Mouse (Mus musculus): Measurements from ENCODE around the gene Stox2.
A peak's percentile ranks its signal among the peaks of the same experiment; 100 is the strongest.

The Stox2 gene

DNA sequence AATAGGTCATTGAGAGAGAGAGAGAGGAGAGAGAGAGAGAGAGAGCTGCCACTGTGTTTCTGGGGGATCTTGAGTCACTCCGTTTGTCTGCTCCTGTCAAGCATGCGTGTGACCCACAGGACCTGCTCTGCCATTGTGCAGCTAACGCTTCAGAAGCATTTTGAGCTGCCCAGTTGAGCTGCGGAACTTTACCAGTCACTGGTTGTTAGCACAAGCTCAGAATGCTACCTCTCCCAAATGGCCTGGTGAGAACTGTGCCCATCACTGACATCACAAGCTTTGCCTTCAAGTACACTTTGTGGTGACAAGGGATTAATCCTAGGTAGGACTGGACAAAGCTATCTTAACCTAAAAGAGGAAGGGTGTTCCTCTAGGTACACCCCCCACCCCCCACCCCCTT is 263.9 kb downstream of the Stox2 start:
- peak; percentile 2 for DNase-seq (ENCODE audit: inconsistent ontology term)

DNA sequence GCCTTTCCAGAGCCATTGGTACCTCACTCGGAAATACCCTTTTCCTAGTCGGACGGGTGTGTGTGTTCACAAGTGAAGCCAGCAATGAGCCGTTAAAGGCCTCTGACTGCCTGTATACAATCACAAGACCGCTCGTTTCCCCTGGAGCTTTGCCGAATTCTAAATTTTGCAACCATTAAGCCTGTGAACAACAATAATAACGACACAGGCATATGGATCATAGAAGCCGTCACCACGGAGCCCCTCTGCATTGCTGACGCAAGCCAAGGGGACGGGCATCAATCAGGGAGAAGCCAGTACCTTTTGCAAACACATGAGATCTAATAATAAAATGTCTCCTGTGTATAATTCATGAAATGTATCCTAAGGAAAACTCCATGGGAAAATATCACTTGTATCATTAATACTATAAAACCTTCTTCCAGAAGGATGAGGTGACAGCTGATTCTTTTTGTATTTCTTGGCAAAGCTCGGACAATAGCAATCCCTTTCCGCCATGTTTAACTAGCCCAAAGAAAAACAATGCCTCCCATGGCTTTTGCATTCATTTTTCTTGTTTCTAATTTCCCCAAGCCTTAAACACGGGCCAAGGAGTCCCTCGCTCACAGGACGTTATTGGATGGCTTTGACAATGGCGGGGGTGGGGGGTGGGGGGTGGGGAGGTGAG is 265.0 kb downstream of the Stox2 start:
- DNase-seq (ENCODE audit: inconsistent ontology term), result no peak

DNA sequence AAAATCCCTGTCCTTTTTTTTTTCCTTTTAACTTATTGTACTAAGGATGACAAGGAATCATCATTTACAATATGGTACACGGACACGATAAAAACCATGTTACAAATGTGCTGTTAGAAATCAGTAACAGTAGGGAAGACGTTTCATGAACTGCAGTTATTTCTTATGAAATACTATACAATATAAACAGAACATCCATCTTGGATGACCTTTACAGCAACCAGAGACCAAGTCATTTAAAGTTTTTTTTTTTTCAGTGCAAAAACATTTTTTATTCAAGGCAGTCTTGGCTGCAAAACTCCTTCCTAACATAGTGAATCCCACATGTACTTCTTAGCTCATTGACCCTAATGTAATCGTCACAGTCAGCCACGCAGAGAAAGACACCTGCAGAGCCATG is 266.0 kb downstream of the Stox2 start:
- no peak for DNase-seq (ENCODE audit: inconsistent ontology term)

DNA sequence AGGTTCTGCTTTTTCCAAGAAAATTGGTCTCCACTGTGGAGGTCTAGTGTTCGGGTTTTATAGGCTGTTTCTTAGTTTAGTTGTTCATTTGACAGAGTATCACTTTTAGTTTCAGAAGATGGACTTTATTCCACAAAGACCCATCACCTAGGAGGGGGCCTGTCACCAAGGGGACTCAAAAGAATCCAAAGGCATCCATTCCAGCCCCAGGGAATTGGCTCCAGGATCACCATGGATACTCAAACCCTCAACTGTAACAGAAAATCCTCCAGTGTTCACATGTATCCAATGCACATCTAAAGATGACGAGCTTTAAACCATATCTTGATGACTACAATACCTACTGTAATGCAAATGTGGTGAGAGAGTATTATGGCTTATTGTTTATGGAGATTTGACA is 267.4 kb downstream of the Stox2 start:
- DNase-seq (ENCODE audit: inconsistent ontology term), result no peak

DNA sequence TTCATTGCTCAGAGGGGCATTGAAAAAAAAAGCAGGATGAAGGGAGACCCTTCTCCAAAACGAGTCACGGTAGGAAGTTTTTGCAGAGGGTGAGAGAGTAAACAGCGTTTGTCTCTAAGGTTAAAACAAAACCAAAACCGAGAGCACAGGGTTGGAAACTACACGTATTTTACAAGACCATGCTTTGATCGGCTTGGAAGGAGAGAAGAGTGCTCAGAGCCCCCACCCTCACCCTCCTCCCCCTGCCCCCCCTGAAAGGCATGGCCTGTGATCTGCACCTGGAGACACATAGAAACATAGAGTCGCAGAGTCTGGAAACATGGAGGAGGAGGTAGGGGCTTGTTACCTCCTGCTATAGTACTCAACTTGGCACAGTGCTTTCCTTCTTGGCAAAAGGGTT is 272.3 kb downstream of the Stox2 start:
- DNase-seq (ENCODE audit: inconsistent ontology term), result no peak

DNA sequence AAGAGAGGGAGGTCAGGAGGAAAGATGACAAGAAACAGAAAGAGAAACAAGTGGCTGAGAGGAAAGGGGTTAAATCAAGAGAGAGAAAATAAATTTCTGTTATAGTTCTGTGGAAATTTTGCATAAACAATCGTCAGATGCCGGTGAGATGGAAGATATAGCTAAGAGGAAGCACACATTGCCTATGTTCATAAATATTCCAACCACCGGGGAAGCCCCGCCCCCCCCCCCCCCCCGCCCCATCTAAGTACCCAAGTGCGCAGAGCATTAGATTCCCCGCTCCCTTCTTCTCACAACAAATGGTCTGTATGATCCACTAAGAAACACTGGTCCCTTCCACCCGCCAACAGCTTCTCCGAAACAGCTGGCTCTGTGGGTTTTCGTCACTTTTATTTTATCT is 273.3 kb downstream of the Stox2 start:
- DNase-seq (ENCODE audit: inconsistent ontology term), result no peak

DNA sequence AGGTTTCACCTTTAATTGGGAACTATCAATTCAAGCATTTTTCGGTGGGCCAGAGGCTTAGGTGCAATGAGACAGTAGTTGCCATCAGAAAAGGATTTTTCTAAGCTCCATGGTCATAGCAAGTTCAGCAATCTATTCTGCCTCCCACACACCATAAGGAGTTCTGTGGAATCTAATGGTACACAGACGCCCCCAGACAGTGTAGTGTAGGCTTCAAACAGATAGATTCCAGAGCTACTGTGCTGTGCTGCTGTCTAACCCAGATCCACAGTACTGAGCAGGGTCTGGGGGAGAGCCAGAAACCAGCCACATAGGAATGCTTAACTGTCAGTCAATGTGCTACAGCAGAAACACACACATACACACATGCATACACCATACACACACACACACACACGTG is 285.5 kb downstream of the Stox2 start:
- no peak for DNase-seq (ENCODE audit: inconsistent ontology term)

DNA sequence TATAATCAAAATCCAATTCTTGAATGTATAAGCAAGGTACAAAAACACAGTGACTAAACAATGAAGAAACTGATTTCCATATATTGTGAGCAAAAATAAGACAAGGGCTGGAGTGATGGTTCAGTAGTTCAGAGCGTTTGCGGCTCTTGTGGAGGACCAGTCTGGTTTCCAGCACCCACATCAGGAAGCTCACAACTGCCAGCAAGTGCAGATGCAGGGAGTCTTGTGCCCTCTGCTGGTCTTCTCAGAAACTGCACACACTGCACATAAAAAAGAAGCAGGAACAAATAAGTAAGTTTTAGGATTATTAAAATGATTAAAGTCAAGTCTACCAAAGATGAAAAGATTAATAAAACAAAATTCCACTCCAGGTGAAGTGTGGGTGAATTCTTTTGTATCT is 291.6 kb downstream of the Stox2 start:
- DNase-seq (ENCODE audit: inconsistent ontology term), result no peak

DNA sequence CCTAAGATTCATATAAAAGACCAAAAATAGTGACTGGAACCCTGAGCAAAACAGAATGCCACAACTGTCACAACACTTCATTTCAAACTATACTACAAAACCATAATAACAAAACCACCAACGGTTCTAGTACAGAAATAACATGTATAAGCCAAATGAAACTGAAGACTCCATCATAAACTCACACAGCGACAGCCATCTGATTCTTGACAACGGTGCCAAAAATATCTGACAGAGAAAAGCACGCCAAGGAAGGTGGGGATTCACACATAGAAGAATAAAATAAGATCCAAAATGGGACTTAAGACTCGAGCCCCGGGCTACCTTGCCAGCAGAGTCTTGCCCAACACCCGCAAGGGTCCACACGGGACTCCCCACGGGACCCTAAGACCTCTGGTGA is 300.9 kb downstream of the Stox2 start:
- DNase-seq (ENCODE audit: inconsistent ontology term), result no peak

DNA sequence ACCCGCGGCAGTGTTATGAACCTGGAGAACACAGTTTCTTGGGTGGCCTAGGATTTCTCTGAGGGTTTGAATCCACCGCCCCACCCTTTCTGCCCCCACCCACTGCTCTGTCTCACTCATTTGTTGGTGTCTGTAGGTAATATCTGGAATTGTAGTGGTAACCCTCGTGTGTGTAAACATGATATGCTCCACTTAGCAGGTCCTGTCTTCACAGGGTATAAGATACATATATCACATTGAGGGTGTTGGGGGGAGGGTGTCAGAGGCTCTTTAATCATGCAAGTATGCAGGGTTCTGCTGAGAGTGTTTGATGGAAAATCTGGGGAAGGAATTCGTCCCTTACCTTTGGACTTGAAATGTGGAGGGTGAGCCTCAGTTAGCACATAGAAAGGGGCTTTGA is 310.1 kb downstream of the Stox2 start:
- DNase-seq (ENCODE audit: inconsistent ontology term), result no peak

DNA sequence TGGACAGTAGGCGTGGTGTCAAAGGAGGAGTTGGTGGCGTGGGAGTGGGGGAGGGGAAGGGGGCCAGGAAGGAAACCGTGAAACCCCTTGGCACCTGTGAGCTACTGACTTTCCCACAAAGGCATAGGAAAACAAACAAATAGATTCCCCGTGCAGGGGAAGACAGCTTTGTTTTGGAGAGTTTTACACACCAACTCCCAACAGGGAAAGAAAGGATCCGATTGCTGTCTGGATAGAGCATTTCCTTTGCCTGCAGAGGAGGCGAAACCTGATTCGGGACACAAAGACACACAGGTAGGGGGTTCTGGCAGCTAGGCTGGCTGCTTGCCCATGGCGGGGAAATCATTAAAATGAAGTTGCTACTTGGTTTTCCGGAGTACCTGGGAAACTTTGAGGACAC is 310.6 kb downstream of the Stox2 start:
- DNase-seq (ENCODE audit: inconsistent ontology term), result no peak

DNA sequence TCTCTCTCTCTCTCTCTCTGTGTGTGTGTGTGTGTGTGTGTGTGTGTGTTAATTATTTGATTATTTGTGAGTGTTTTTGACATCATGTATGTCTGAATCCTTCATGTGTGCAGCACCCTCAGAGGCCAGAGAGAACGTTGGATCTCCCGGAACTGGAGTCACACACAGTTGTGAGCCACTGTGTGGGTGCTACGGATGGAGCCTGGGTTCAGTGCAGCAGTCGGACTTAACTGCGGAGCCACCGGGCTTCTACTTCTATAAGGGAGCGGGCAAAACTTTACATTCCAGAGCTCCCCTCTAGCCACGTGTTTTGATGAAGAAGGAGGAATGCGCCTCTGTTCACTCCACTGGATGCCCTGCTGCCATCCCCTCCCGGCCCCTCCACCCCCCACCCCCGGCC is 311.4 kb downstream of the Stox2 start:
- no peak for DNase-seq (ENCODE audit: inconsistent ontology term)

DNA sequence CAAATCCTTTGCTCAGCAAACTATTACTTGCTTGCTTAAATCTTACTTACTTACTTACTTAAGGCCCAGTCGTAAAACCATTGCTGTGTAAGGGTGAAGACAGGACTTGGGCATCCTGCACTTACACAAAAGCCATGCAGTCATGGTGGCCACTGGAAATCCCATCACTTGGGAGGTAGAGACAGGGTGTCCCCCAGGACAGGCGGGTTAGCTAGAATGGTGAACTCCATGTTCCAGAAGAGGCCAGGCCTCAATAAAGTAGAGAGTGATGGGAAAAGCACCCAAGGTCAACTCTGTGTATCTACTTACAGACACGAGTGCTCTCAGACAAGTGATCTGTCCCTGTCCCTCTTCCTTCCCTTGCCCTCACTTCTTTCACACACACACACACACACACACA is 312.8 kb downstream of the Stox2 start:
- no peak for DNase-seq (ENCODE audit: inconsistent ontology term)

All from Muller cell, postnatal 12 days (primary cell).